In the genomic region with DNA sequence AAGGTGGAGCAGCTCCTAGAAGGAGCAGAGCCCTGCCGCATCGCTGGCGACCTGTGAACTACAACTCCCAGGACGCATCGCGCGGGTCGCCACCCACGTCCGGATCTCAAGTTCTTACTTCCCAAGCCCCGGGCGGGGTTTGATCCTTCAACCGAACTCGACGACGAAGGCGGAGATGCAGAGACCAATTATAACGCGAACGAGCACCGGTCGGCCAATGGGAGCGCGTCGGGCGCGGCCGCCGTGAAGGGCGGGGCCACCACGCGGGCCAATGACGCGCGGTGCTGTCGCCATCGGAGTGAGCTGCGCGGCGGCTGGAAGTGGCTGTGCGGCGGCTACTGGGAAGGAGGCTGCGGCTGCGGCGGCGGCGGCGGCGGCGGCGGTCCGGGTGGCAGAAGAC, we compare ENCODE assay signal across 7 mouse cellular contexts. TPM values are rescaled to one million over a fixed set of nuclear protein-coding genes. Genes with fewer than 3 reads are reported as not detected.
DNase-seq lines count a peak whose midpoint lies in the region; ATAC-seq and TF ChIP-seq lines count a peak whose summit lies in the region.

A gene (plus strand): TSS at position 284 of the 400 bp plus-strand sequence.

- peak within 1 kb of the TSS; percentile 99 for H3K4me3 ChIP-seq in embryonic facial prominence, embryonic 10.5 days
- H3K4me3 ChIP-seq in intestine, postnatal 0 days (ENCODE audit: low read depth, low read length) = peak within 1 kb of the TSS; percentile 69
- peak within 1 kb of the TSS; percentile 84 for H3K4me3 ChIP-seq in midbrain, embryonic 12.5 days
- H3K4me3 ChIP-seq in small intestine, adult 2 months (ENCODE audit: low read depth, low read length) = peak within 1 kb of the TSS; percentile 86

- H3K9ac ChIP-seq in intestine, postnatal 0 days (ENCODE audit: low read depth, low read length) = peak within 1 kb of the TSS; percentile 60
- H3K9ac ChIP-seq in midbrain, embryonic 12.5 days (replicated peaks) = peak within 1 kb of the TSS; percentile 76

- WGBS in embryonic facial prominence, embryonic 10.5 days = under 1% methylated on average over 52 of the region's 52 CpGs
- WGBS in intestine, postnatal 0 days = under 1% methylated on average over 52 of the region's 52 CpGs
- under 1% methylated on average over 51 of the region's 52 CpGs for WGBS in midbrain, embryonic 12.5 days
- under 1% methylated on average over 52 of the region's 52 CpGs for WGBS in small intestine, adult 2 months

- peak; percentile 97 for DNase-seq in adrenal gland, postnatal 10 days
- peak; percentile 99 for DNase-seq in embryonic facial prominence, embryonic 10.5 days (ENCODE audit: low spot score)
- DNase-seq in gonadal fat pad, adult 2 months (ENCODE audit: low read depth) = no peak
- peak; percentile 99 for DNase-seq in left cerebral cortex, postnatal 4 days

- peaks cover 33% of the 10 kb centered on the region for H3K4me1 ChIP-seq in embryonic facial prominence, embryonic 10.5 days
- peaks cover 8% of the 10 kb centered on the region; the same call in 1 of the 2 replicates for H3K4me1 ChIP-seq in intestine, postnatal 0 days (replicated peaks; ENCODE audit: control insufficient read depth, insufficient read depth, low read length)
- peaks cover 25% of the 10 kb centered on the region for H3K4me1 ChIP-seq in midbrain, embryonic 12.5 days
- peaks cover 11% of the 10 kb centered on the region for H3K4me1 ChIP-seq in small intestine, adult 2 months (ENCODE audit: control insufficient read depth, insufficient read depth, insufficient read length, low read length)

- intact Hi-C loops in left cerebral cortex, postnatal 4 days (cut with DNase I) = no loop called here

- TF ChIP-seq CTCF in intestine, postnatal 0 days (IDR thresholded peaks at IDR 0.05; ENCODE audit: low read depth) = no peak
- no peak for TF ChIP-seq CTCF in small intestine, adult 2 months (IDR thresholded peaks at IDR 0.05; ENCODE audit: extremely low read depth, insufficient read length, insufficient replicate concordance, low read depth, low read length)

- H3K27me3 ChIP-seq in embryonic facial prominence, embryonic 10.5 days (replicated peaks; ENCODE audit: low read depth, poor library complexity, severe bottlenecking) = no peaks in the 10 kb centered on the region
- no peaks in the 10 kb centered on the region for H3K27me3 ChIP-seq in intestine, postnatal 0 days (replicated peaks; ENCODE audit: control insufficient read depth, insufficient read depth, low read length)
- no peaks in the 10 kb centered on the region for H3K27me3 ChIP-seq in midbrain, embryonic 12.5 days
- H3K27me3 ChIP-seq in small intestine, adult 2 months (ENCODE audit: control insufficient read depth, insufficient read depth, low read length) = no peaks in the 10 kb centered on the region

- ATAC-seq in intestine, postnatal 0 days = peak; percentile 87
- ATAC-seq in midbrain, embryonic 12.5 days (ENCODE audit: low FRiP score, low read depth) = peak; percentile 87

- TF ChIP-seq POLR2A in small intestine, adult 2 months (IDR thresholded peaks at IDR 0.05; ENCODE audit: low read depth, low read length) = peak; percentile 76

- H3K36me3 ChIP-seq in embryonic facial prominence, embryonic 10.5 days (replicated peaks) = peaks cover 54% of the 10 kb centered on the region
- H3K36me3 ChIP-seq in intestine, postnatal 0 days (ENCODE audit: control insufficient read depth, insufficient read depth) = peaks cover 25% of the 10 kb centered on the region
- H3K36me3 ChIP-seq in midbrain, embryonic 12.5 days = peaks cover 32% of the 10 kb centered on the region
- H3K36me3 ChIP-seq in small intestine, adult 2 months (ENCODE audit: control insufficient read depth, insufficient read depth, low read length) = peaks cover 14% of the 10 kb centered on the region

- H3K27ac ChIP-seq in embryonic facial prominence, embryonic 10.5 days (replicated peaks) = peak within 1 kb of the TSS; percentile 92
- peak within 1 kb of the TSS; percentile 65; the same call in 1 of the 2 replicates for H3K27ac ChIP-seq in intestine, postnatal 0 days (ENCODE audit: low read depth, low read length)
- H3K27ac ChIP-seq in midbrain, embryonic 12.5 days (replicated peaks) = peak within 1 kb of the TSS; percentile 77
- 0 out of 2 replicates have a peak within 1 kb of the TSS, but pooled peaks have one; percentile 2 for H3K27ac ChIP-seq in small intestine, adult 2 months (ENCODE audit: insufficient read depth, low read depth, low read length)

- peak within 1 kb of the TSS; percentile 93 for H3K4me2 ChIP-seq in intestine, postnatal 0 days (replicated peaks; ENCODE audit: low read depth)
- H3K4me2 ChIP-seq in midbrain, embryonic 12.5 days (replicated peaks) = peak within 1 kb of the TSS; percentile 92

- no peaks in the 10 kb centered on the region for H3K9me3 ChIP-seq in embryonic facial prominence, embryonic 10.5 days
- H3K9me3 ChIP-seq in intestine, postnatal 0 days (ENCODE audit: control insufficient read depth) = no peaks in the 10 kb centered on the region
- no peaks in the 10 kb centered on the region for H3K9me3 ChIP-seq in midbrain, embryonic 12.5 days

RNA-seq across cellular contexts. Expression of the gene that starts here (rescaled TPM):
- 10 to 100 TPM; 46.1 to 48.5 TPM for total RNA-seq in adrenal gland, postnatal 10 days (2021)
- polyA plus RNA-seq in embryonic facial prominence, embryonic 10.5 days (2016; fragmentation: Nextera tagmentation; extraction: Ambion mirVana) = 131 and 134 TPM in 2 replicates
- polyA plus RNA-seq in gonadal fat pad, adult 2 months (2012; rRNA removed) = 95.7 and 103 TPM in 2 replicates
- 82.8 and 91.7 TPM in 2 replicates for polyA plus RNA-seq in intestine, postnatal 0 days (2015; fragmentation: Nextera tagmentation; extraction: Ambion mirVana)
- total RNA-seq in left cerebral cortex, postnatal 4 days (2021) = 100 to 1,000 TPM; 135 to 139 TPM
- 145 and 152 TPM in 2 replicates for polyA plus RNA-seq in midbrain, embryonic 12.5 days (2016; fragmentation: Nextera tagmentation; extraction: Ambion mirVana)
- polyA plus RNA-seq in small intestine, adult 2 months (2012; rRNA removed) = 46.3 and 85.3 TPM in 2 replicates

Comparison
In these comparisons a context has a peak if more than half of its experiments do, and no peak if none do; other contexts are left out.
1. H3K27ac ChIP-seq: peak in every context shown above with its lines; median percentile 92 in embryonic facial prominence, embryonic 10.5 days; 77 in midbrain, embryonic 12.5 days; 65 in intestine, postnatal 0 days; 2 in small intestine, adult 2 months.